Mouse (Mus musculus): ENCODE data around the gene Atxn7. TPM values are rescaled to one million over a fixed set of nuclear protein-coding genes. Genes with fewer than 3 reads are reported as not detected.

The Atxn7 gene
- total RNA-seq, 1 experiment from 2014 or later = 58.7 TPM

GRCm38 (mm10) chr14:14098330-14098980 is 137.2 kb downstream of the Atxn7 start:
- ATAC-seq (ENCODE audit: extremely low read depth, insufficient number of reproducible peaks, low FRiP score, poor library complexity, severe bottlenecking) = peak; percentile 98

GRCm38 (mm10) chr14:14100773-14101280 is 139.6 kb downstream of the Atxn7 start:
- ATAC-seq (ENCODE audit: extremely low read depth, insufficient number of reproducible peaks, low FRiP score, poor library complexity, severe bottlenecking) = no peak

- ATAC-seq (ENCODE audit: extremely low read depth, insufficient number of reproducible peaks, low FRiP score, poor library complexity, severe bottlenecking) = no peak
These were observed 140.1 kb downstream of the Atxn7 start for GRCm38 (mm10) chr14:14101296-14101695.

GRCm38 (mm10) chr14:14104213-14104929 is 143.1 kb downstream of the Atxn7 start:
- no peak for ATAC-seq (ENCODE audit: extremely low read depth, insufficient number of reproducible peaks, low FRiP score, poor library complexity, severe bottlenecking)

- ATAC-seq (ENCODE audit: extremely low read depth, insufficient number of reproducible peaks, low FRiP score, poor library complexity, severe bottlenecking) = no peak
These were observed 143.7 kb downstream of the Atxn7 start for GRCm38 (mm10) chr14:14104930-14105318.

- no peak for ATAC-seq (ENCODE audit: extremely low read depth, insufficient number of reproducible peaks, low FRiP score, poor library complexity, severe bottlenecking)
These were observed 149.5 kb downstream of the Atxn7 start for GRCm38 (mm10) chr14:14110710-14111109.

GRCm38 (mm10) chr14:14120230-14121096 is 159.2 kb downstream of the Atxn7 start, which contains the start of gene Psmd6:
Psmd6 (minus strand) TSS chr14:14120984.
- ATAC-seq (ENCODE audit: extremely low read depth, insufficient number of reproducible peaks, low FRiP score, poor library complexity, severe bottlenecking) = peak; percentile 100

Other genes with a start within 250 kb of the Atxn7 start
- gene Gm281, start 47.0 kb upstream of the Atxn7 start, total RNA-seq (2017) = not detected in 2 replicates
- gene Thoc7, start 412 bp downstream of the Atxn7 start, total RNA-seq (2017) = 78.8 and 87.5 TPM in 2 replicates
- gene Psmd6, start 159.5 kb downstream of the Atxn7 start, total RNA-seq (2017) = 108 and 128 TPM in 2 replicates
- gene Olfr720, start 225.4 kb downstream of the Atxn7 start, total RNA-seq (2017) = not detected in 2 replicates